Mouse (Mus musculus): ENCODE data around the gene Tcf20. TPM values are rescaled to one million over a fixed set of nuclear protein-coding genes. Genes with fewer than 3 reads are reported as not detected.

Gene Tcf20
- polyA plus RNA-seq, 1 experiment from 2014 or later, result 4.2 TPM

DNA sequence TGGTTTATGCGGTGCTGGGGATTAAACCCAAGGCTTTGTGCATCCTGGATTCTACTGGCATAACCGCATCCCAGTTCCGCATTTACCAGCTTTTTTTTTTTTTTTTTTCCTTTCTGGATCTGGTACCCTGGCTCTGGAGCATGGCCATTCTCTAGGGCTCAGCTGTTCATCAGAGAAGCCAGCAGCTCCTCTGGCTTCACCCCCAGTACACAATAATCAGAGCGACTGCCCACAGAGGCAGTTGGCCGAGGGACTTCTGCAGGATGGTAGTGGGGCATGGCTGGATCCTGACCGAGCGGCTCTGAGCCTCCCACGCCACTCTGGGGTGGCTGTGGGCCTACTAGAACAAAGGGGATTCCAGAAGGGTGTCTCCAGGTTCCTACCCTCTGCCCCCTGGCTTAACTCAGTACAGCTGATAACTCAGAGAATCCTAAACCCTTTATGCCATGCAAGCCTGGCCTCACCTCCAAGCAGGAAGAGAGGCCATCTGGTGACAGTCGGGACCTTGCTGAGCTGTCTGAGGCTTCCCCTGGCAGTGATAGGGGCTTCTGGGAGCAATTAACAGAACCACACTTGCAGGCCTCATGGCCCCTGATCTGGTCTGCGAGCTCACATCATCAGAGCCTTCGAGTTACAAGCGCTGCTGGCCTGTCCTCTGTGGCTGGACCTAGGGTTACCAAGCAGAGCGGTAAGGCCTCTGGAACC is 4.6 kb upstream of the Tcf20 start:
- no peak overlapping the region for H3K4me2 ChIP-seq
- ATAC-seq (replicated peaks; ENCODE audit: insufficient number of reproducible peaks, insufficient read depth, low FRiP score, low read depth), result no peak
- H3K27me3 ChIP-seq, result peaks cover 31% of the 10 kb centered on the region
- H3K27ac ChIP-seq, result no peak overlapping the region
- H3K4me1 ChIP-seq (replicated peaks), result peaks cover 24% of the 10 kb centered on the region
- no peak overlapping the region for H3K4me3 ChIP-seq
- WGBS, result 75% methylated on average over 13 of the region's 13 CpGs
- no peaks in the 10 kb centered on the region for H3K36me3 ChIP-seq
- no peak overlapping the region for H3K9ac ChIP-seq
- no peaks in the 10 kb centered on the region for H3K9me3 ChIP-seq (replicated peaks)

- no peak for ATAC-seq (replicated peaks; ENCODE audit: insufficient number of reproducible peaks, insufficient read depth, low FRiP score, low read depth)
Observed at GRCm38 (mm10) chr15:82989190-82989704, 1.6 kb upstream of the Tcf20 start.

GRCm38 (mm10) chr15:82987014-82987731 is 499 bp downstream of the Tcf20 start:
- ATAC-seq (replicated peaks; ENCODE audit: insufficient number of reproducible peaks, insufficient read depth, low FRiP score, low read depth), result 0 out of 2 replicates have a peak, but pooled peaks have one; percentile 13

More at GRCm38 (mm10) chr15:82989190-82989704, 1.6 kb upstream of the Tcf20 start:
- no peaks in the 10 kb centered on the region for H3K36me3 ChIP-seq
- H3K9ac ChIP-seq, result no peak overlapping the region
- H3K27me3 ChIP-seq, result peaks cover 54% of the 10 kb centered on the region
- no peaks in the 10 kb centered on the region for H3K9me3 ChIP-seq (replicated peaks)
- WGBS, result 79% methylated on average over 6 of the region's 6 CpGs
- no peak overlapping the region for H3K27ac ChIP-seq
- H3K4me1 ChIP-seq (replicated peaks), result peaks cover 26% of the 10 kb centered on the region
- no peak overlapping the region for H3K4me3 ChIP-seq
- H3K4me2 ChIP-seq, result no peak overlapping the region

GRCm38 (mm10) chr15:82984574-82984973 is 3.1 kb downstream of the Tcf20 start:
- H3K27me3 ChIP-seq, result peaks cover 38% of the 10 kb centered on the region
- no peak overlapping the region for H3K27ac ChIP-seq
- H3K36me3 ChIP-seq, result no peaks in the 10 kb centered on the region
- 73% methylated on average over 7 of the region's 7 CpGs for WGBS
- no peak overlapping the region for H3K4me3 ChIP-seq
- H3K4me1 ChIP-seq (replicated peaks), result peaks cover 46% of the 10 kb centered on the region
- no peaks in the 10 kb centered on the region for H3K9me3 ChIP-seq (replicated peaks)
- ATAC-seq (replicated peaks; ENCODE audit: insufficient number of reproducible peaks, insufficient read depth, low FRiP score, low read depth), result no peak
- H3K9ac ChIP-seq, result no peak overlapping the region
- H3K4me2 ChIP-seq, result no peak overlapping the region

More at GRCm38 (mm10) chr15:82987014-82987731, 499 bp downstream of the Tcf20 start:
- Histone ChIP-seq H3K27ac (no peak overlapping the region), H3K27me3 (peaks cover 48% of the 10 kb centered on the region), H3K36me3 (no peaks in the 10 kb centered on the region), H3K9me3 (replicated peaks) (no peaks in the 10 kb centered on the region), H3K4me1 (replicated peaks) (peaks cover 39% of the 10 kb centered on the region), H3K4me2 (peak overlapping the region; percentile 96), H3K9ac (peak overlapping the region; percentile 53), H3K4me3 (peak overlapping the region; percentile 51)
- under 1% methylated on average over 38 of the region's 38 CpGs for WGBS

DNA sequence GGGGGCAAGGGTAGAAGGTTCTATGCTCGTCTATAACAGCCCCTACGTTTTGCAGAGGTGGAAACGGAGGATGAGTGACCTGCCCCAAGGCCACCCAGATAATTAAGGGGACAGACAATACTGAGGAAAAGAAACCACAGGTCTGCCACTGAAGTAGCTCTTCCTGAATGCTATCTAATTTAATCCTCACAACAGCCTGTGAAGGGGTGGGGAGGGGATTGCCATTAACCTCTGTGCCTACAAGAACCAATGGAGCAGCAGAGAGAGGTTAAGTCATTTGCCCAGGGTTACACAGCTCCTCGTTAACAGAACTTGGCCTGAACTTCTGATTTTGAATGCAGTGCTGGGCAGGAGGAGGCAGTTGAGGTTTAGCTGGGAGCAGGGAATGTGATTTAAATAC is 3.6 kb downstream of the Tcf20 start:
- Histone ChIP-seq H3K9me3 (replicated peaks) (no peaks in the 10 kb centered on the region), H3K27ac (no peak overlapping the region; the same call in 1 of the 2 replicates), H3K4me1 (replicated peaks) (peaks cover 46% of the 10 kb centered on the region), H3K27me3 (peaks cover 33% of the 10 kb centered on the region), H3K9ac (no peak overlapping the region), H3K4me3 (no peak overlapping the region), H3K36me3 (no peaks in the 10 kb centered on the region), H3K4me2 (no peak overlapping the region)
- WGBS, result 59% methylated on average over 4 of the region's 4 CpGs
- no peak for ATAC-seq (replicated peaks; ENCODE audit: insufficient number of reproducible peaks, insufficient read depth, low FRiP score, low read depth)

DNA sequence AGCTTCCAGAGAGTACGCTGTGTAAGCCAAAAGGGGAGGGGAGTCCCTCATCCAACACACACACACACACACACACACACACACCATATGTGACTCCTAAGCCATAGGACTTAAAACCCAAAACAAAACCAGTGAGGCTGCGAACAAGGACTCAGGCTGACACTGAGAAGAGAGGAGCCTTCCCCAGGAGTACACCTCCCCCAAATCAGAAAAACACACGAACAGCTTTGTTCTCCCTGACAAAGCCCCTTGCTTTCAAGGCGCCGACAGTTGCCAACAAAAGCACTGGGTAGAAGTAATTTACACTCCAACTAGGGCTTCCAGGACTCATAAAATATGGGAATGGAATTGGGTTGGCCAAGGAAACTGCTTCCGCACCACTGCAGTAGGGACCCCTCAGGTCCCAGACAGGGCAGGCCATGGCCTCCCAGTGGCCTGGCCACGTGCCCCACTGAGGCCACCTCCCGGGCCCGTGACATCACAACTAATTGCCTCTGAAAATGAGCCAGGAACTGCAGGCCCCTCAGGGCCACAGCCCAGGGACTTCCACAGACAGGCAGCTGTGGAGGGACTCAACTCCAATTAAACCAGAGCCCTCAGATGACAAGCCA is 4.2 kb downstream of the Tcf20 start:
- H3K4me1 ChIP-seq (replicated peaks), result peaks cover 41% of the 10 kb centered on the region
- H3K9ac ChIP-seq, result no peak overlapping the region
- H3K36me3 ChIP-seq, result no peaks in the 10 kb centered on the region
- H3K9me3 ChIP-seq (replicated peaks), result no peaks in the 10 kb centered on the region
- ATAC-seq (replicated peaks; ENCODE audit: insufficient number of reproducible peaks, insufficient read depth, low FRiP score, low read depth), result no peak
- H3K4me3 ChIP-seq, result no peak overlapping the region
- WGBS, result 44% methylated on average over 9 of the region's 9 CpGs
- H3K4me2 ChIP-seq, result peak overlapping the region; percentile 38; the same call in 1 of the 2 replicates
- H3K27me3 ChIP-seq, result peaks cover 32% of the 10 kb centered on the region
- H3K27ac ChIP-seq, result peak overlapping the region; percentile 36; the same call in 1 of the 2 replicates

DNA sequence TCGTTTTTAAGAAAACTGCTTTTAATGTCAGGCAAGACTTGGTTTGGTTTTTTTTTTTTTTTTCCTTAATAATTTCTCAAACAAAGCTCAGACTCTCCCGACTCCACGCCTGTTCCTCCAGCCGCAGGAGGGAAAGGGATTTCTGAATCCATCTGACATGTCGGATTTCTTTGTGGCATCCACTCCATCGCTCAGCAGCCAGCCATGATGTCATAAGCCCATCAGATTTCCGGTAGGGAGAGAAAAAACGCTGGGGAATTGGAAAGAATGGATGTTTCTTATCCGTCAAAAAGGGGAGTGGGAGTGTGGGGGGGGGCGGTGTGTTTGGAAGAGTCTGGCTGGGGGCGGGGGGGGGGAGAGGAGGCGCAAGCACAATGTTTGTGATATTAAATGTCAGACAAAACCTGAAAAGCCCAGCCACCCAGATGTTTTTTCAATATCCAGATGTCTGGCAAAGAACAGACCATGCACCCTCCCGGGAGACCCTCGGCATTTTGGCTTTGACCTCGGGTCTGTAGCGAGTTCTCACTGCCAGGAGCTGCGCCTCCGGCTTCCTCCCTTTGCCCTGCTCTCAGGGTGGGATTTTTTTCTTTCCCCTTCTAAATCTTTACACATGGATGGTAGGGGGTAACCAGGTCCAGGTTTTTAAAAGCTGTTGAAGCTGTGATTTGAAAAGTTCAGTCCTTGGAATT is 4.8 kb downstream of the Tcf20 start:
- Histone ChIP-seq H3K9me3 (replicated peaks) (no peaks in the 10 kb centered on the region), H3K27me3 (peaks cover 32% of the 10 kb centered on the region), H3K27ac (no peak overlapping the region), H3K4me3 (no peak overlapping the region), H3K36me3 (no peaks in the 10 kb centered on the region), H3K4me1 (replicated peaks) (peaks cover 34% of the 10 kb centered on the region), H3K4me2 (peak overlapping the region; percentile 38), H3K9ac (no peak overlapping the region)
- no peak for ATAC-seq (replicated peaks; ENCODE audit: insufficient number of reproducible peaks, insufficient read depth, low FRiP score, low read depth)
- 36% methylated on average over 16 of the region's 18 CpGs for WGBS

DNA sequence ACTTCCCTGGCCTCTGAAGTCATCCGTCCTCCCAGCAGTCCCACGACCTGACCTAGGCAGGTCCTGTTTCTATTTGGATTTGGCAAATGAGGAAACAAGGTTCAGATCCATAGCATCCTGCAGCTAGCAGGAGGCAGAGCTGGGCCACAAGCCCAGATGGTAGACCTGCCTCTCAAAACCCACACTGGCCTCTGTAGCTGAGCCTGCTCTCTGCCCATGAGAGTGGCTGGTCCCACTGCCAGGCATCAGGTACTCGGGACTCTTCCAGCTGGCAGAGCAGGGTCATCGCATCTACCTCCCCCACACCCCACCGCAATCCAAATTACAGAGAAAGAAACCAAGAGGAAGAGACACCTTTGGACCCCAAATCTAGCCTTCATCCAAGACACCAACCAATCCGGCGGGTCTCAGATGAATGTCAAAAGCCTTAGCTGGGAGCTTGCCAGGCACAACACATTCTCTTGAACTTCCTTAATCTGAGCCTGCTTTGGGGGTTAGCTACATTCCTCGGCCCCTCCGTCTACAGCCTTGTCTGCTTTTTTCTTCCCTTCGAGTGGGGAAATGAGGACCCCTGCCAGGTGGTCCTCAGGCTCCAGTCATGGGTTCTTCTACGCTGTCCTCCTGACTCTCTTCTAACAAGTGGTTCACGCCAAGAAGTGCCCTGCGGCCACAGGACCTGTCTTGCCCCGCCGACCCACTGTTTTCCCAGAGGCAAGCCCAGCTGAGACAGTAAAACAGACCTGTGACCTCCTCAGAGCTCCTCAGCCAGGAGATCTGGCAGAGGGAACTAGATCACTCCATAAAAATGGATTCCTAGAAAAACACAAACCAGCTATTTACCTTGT is 5.8 kb downstream of the Tcf20 start:
- Histone ChIP-seq H3K27ac (no peak overlapping the region), H3K4me3 (no peak overlapping the region), H3K4me2 (no peak overlapping the region), H3K36me3 (no peaks in the 10 kb centered on the region), H3K9ac (no peak overlapping the region), H3K27me3 (peaks cover 27% of the 10 kb centered on the region), H3K9me3 (replicated peaks) (no peaks in the 10 kb centered on the region), H3K4me1 (replicated peaks) (peaks cover 28% of the 10 kb centered on the region)
- 50% methylated on average over 15 of the region's 15 CpGs for WGBS
- no peak for ATAC-seq (replicated peaks; ENCODE audit: insufficient number of reproducible peaks, insufficient read depth, low FRiP score, low read depth)

DNA sequence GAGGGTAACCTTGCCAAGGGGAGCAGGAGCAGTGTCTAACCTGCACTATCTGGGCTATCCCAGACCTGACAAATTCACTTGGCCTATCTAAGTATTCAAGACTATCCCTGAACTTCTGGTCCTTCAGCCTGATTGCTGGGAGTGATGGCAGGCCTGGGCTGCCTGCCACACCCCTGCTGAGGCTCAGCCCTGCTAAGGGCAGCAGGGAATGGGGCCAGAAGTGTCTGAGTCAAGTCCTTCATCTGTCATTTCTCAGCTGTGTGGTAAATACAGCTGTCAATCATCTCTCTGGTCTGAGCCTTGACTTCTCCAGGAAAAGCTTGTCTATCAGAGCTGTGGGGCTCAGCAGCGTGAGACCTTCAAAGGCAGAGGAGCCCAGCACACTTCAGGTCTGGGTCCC is 8.1 kb downstream of the Tcf20 start:
- 76% methylated on average over 1 of the region's 1 CpGs for WGBS
- ATAC-seq (replicated peaks; ENCODE audit: insufficient number of reproducible peaks, insufficient read depth, low FRiP score, low read depth), result no peak
- H3K9me3 ChIP-seq (replicated peaks), result no peaks in the 10 kb centered on the region

DNA sequence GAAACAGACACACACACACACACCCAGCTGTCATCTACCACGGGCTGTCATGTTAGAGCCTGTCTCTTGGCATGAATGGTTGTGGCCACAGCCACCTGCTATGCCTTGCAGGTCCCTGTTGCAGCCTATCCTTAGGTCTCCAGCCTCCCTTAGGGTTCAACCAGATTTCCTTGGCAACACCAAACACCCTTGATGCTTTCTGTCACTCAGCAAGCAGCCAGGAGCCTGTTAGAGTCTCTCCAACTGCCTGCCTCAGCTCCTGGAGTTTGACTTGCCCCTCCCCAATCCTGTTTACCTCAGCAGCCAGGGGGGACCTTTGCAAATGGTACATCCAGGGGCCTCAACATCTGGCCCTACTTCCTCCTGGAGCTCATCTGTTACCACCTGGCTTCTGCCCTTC is 13.2 kb downstream of the Tcf20 start:
- peaks cover 11% of the 10 kb centered on the region; the same call in 1 of the 2 replicates for H3K4me1 ChIP-seq (replicated peaks)
- WGBS, result 57% methylated on average over 1 of the region's 1 CpGs
- H3K36me3 ChIP-seq, result no peaks in the 10 kb centered on the region
- H3K4me2 ChIP-seq, result no peak overlapping the region
- H3K4me3 ChIP-seq, result no peak overlapping the region
- H3K27ac ChIP-seq, result no peak overlapping the region
- H3K27me3 ChIP-seq, result peaks cover 14% of the 10 kb centered on the region; the same call in 1 of the 2 replicates
- no peaks in the 10 kb centered on the region for H3K9me3 ChIP-seq (replicated peaks)
- H3K9ac ChIP-seq, result no peak overlapping the region
- no peak for ATAC-seq (replicated peaks; ENCODE audit: insufficient number of reproducible peaks, insufficient read depth, low FRiP score, low read depth)

More for the DNA sequence above, 8.1 kb downstream of the Tcf20 start:
- peaks cover 27% of the 10 kb centered on the region for H3K4me1 ChIP-seq (replicated peaks)
- H3K27me3 ChIP-seq, result peaks cover 10% of the 10 kb centered on the region
- H3K4me3 ChIP-seq, result no peak overlapping the region
- no peaks in the 10 kb centered on the region for H3K36me3 ChIP-seq
- no peak overlapping the region for H3K9ac ChIP-seq
- H3K4me2 ChIP-seq, result no peak overlapping the region
- H3K27ac ChIP-seq, result no peak overlapping the region

All from heart, embryonic 15.5 days (tissue).